25 mouse cellular contexts compared by ENCODE assay signal in genomic region chr2:33964096-33964495, GRCm38 (mm10).
DNase-seq lines count a peak whose midpoint lies in the region; ATAC-seq and TF ChIP-seq lines count a peak whose summit lies in the region.
"Had no signal": no experiment of that assay in that cellular context is flagged by ENCODE, and none has a peak within 500 bp of the region (broad histone marks: within the 10 kb centered on the region; RNA-seq: fewer than 3 reads in every experiment).

No protein-coding gene starts in this region.

- ATAC-seq in hindbrain, postnatal 0 days = no peak
- ATAC-seq in hindbrain, embryonic 11.5 days (ENCODE audit: low FRiP score) = no peak
- no peak for ATAC-seq in kidney, embryonic 16.5 days (ENCODE audit: low FRiP score, low TSS enrichment)
- ATAC-seq: forebrain, embryonic 14.5 days; forebrain, postnatal 0 days; intestine, postnatal 0 days had no signal

- TF ChIP-seq CTCF in hindbrain, postnatal 0 days (IDR thresholded peaks at IDR 0.05; ENCODE audit: low read depth) = 0 out of 2 replicates have a peak, but pooled peaks have one; percentile 26

- WGBS in hindbrain, postnatal 0 days = 86% methylated on average over 5 of the region's 5 CpGs
- 93% methylated on average over 5 of the region's 5 CpGs for WGBS in hindbrain, embryonic 11.5 days
- WGBS in kidney, embryonic 16.5 days = 89% methylated on average over 5 of the region's 5 CpGs

- H3K9ac ChIP-seq in hindbrain, postnatal 0 days (replicated peaks; ENCODE audit: low read length) = no peak overlapping the region
- no peak overlapping the region for H3K9ac ChIP-seq in hindbrain, embryonic 11.5 days (ENCODE audit: low read depth, low read length)
- H3K9ac ChIP-seq in kidney, embryonic 16.5 days (replicated peaks; ENCODE audit: low read length) = no peak overlapping the region
- H3K9ac ChIP-seq: forebrain, postnatal 0 days; heart, embryonic 12.5 days; heart, embryonic 15.5 days; hindbrain, embryonic 14.5 days had no signal

- H3K4me2 ChIP-seq in hindbrain, postnatal 0 days (ENCODE audit: low read depth, low read length) = no peak overlapping the region
- no peak overlapping the region for H3K4me2 ChIP-seq in hindbrain, embryonic 11.5 days (replicated peaks; ENCODE audit: low read depth, low read length)
- no peak overlapping the region for H3K4me2 ChIP-seq in kidney, embryonic 16.5 days (replicated peaks; ENCODE audit: low read depth, low read length)
- H3K4me2 ChIP-seq: heart, embryonic 12.5 days; heart, embryonic 15.5 days; hindbrain, embryonic 14.5 days had no signal

- no peak overlapping the region for H3K27ac ChIP-seq in hindbrain, postnatal 0 days
- H3K27ac ChIP-seq in hindbrain, embryonic 11.5 days (ENCODE audit: low read depth, low read length) = no peak overlapping the region
- H3K27ac ChIP-seq in kidney, embryonic 16.5 days (ENCODE audit: low read length) = no peak overlapping the region
- H3K27ac ChIP-seq: heart, embryonic 15.5 days; hindbrain, embryonic 10.5 days; hindbrain, embryonic 14.5 days had no signal

- H3K9me3 ChIP-seq in hindbrain, postnatal 0 days (ENCODE audit: low read length) = no peaks in the 10 kb centered on the region
- H3K9me3 ChIP-seq in hindbrain, embryonic 11.5 days (ENCODE audit: control insufficient read depth, low read length) = no peaks in the 10 kb centered on the region
- H3K9me3 ChIP-seq in kidney, embryonic 16.5 days (ENCODE audit: low read length) = no peaks in the 10 kb centered on the region
- H3K9me3 ChIP-seq: G1E; heart, embryonic 12.5 days; heart, embryonic 15.5 days; hindbrain, embryonic 10.5 days had no signal

- no peak for DNase-seq in hindbrain, postnatal 0 days (ENCODE audit: low spot score)
- no peak for DNase-seq in hindbrain, embryonic 11.5 days (ENCODE audit: low spot score)
- peak; percentile 65 for DNase-seq in 3T3-L1 (ENCODE audit: low read depth, low spot score)
- DNase-seq in 416B (ENCODE audit: low read depth) = peak; percentile 43
- DNase-seq in brain, adult 2 months (ENCODE audit: low read depth, low spot score) = peak; percentile 54
- no peak for DNase-seq in T-cell, adult 2 months (ENCODE audit: low spot score)
- DNase-seq: adrenal gland, postnatal 14 days; B cell, adult 2 months; cerebellum, adult 11 months; cerebellum, adult 8-10 months; cerebellum, postnatal 10 days; gastrocnemius, postnatal 25 days; heart, adult 18-20 months; heart, postnatal 10 days; heart, postnatal 36 days; kidney, adult 2 months had no signal

- H3K4me1 ChIP-seq in hindbrain, postnatal 0 days (ENCODE audit: insufficient read depth, low read length) = peaks cover 10% of the 10 kb centered on the region; the same call in 1 of the 2 replicates
- H3K4me1 ChIP-seq in hindbrain, embryonic 11.5 days (replicated peaks; ENCODE audit: control insufficient read depth, insufficient read depth, low read length) = no peaks in the 10 kb centered on the region; the same call in 1 of the 2 replicates
- H3K4me1 ChIP-seq in kidney, embryonic 16.5 days (ENCODE audit: insufficient read depth, low read length) = peaks cover 16% of the 10 kb centered on the region

- no peaks in the 10 kb centered on the region for H3K27me3 ChIP-seq in hindbrain, postnatal 0 days (ENCODE audit: insufficient read depth, low read length)
- no peaks in the 10 kb centered on the region for H3K27me3 ChIP-seq in hindbrain, embryonic 11.5 days (ENCODE audit: control insufficient read depth, insufficient read depth, low read length)
- 0 out of 2 replicates have a peak, but pooled peaks cover 6% of the 10 kb centered on the region for H3K27me3 ChIP-seq in kidney, embryonic 16.5 days (ENCODE audit: insufficient read depth, low read length)

- H3K4me3 ChIP-seq in hindbrain, postnatal 0 days (ENCODE audit: low read length) = no peak overlapping the region
- no peak overlapping the region for H3K4me3 ChIP-seq in hindbrain, embryonic 11.5 days (ENCODE audit: low read depth, low read length)
- H3K4me3 ChIP-seq in kidney, embryonic 16.5 days (ENCODE audit: low read length) = no peak overlapping the region
- H3K4me3 ChIP-seq: heart, embryonic 12.5 days; heart, embryonic 15.5 days; hindbrain, embryonic 10.5 days had no signal

- H3K36me3 ChIP-seq in hindbrain, postnatal 0 days (ENCODE audit: insufficient read depth, low read length) = no peaks in the 10 kb centered on the region
- H3K36me3 ChIP-seq in hindbrain, embryonic 11.5 days (ENCODE audit: control insufficient read depth, insufficient read depth, low read length) = no peaks in the 10 kb centered on the region
- H3K36me3 ChIP-seq in kidney, embryonic 16.5 days (ENCODE audit: insufficient read depth, low read length) = no peaks in the 10 kb centered on the region
- H3K36me3 ChIP-seq: G1E; heart, embryonic 12.5 days; heart, embryonic 15.5 days; hindbrain, embryonic 10.5 days had no signal

Comparison
In these comparisons a context has a peak if more than half of its experiments do, and no peak if none do; other contexts are left out.
1. DNase-seq: peak in 3T3-L1 (single experiment), 416B (single experiment) and brain, adult 2 months (single experiment); none in hindbrain, postnatal 0 days (single experiment), hindbrain, embryonic 11.5 days (single experiment) and T-cell, adult 2 months (single experiment).